Mouse (Mus musculus) mature B cell (primary cell): ENCODE measurements around the gene Slc39a11.
"Not testable (repeated sequence)": the region's sequence is repeated elsewhere in the genome, so short reads cannot be mapped to it uniquely, and the experiment has no call there.

Experiments
- in situ Hi-C: fragments of 300-500 bp; cut with MboI; formaldehyde crosslinking; loops from 2 replicates; pipeline ENCODE4 v1.14.3; 2019

The Slc39a11 gene

DNA sequence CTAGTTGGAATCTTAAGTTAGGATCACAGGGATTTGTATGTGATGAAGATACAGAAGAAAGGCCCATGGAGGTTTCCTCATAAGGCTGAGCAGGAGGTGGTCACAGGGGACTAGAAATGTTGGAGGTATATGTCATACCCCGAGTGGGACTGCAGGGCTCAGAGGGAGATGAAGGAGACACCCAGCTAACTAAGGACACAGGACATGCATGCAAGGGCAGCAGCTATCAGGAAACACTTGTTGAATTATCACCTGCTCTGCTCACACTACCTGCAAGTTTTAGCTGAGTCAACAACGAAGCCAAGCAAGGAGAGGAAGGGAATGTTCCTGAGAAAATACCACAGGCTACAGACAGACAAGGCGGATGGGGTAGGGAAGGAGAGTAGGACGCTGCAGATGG lies 17.8 kb upstream of the Slc39a11 start:
- in situ Hi-C loops: no loop called here

DNA sequence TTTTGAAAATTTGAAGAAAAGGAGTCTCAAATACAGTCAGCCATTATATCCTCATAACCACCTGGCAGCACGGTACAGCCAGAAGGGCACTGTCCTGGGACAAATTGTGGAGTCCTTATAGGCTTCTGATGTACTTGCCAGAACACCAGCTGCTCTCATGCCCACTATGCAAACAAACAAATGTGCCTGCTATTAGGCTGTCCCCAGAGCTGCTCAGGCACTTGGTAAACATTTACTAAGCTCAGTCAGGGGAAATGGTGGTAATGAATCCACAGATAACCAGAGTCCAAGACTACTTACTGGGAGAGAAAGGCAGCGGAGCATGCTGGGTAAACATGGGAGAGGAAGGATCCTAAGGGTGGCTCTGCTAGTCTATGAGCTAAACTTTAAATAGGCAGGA lies 17.2 kb upstream of the Slc39a11 start:
- in situ Hi-C loops: no loop called here

DNA sequence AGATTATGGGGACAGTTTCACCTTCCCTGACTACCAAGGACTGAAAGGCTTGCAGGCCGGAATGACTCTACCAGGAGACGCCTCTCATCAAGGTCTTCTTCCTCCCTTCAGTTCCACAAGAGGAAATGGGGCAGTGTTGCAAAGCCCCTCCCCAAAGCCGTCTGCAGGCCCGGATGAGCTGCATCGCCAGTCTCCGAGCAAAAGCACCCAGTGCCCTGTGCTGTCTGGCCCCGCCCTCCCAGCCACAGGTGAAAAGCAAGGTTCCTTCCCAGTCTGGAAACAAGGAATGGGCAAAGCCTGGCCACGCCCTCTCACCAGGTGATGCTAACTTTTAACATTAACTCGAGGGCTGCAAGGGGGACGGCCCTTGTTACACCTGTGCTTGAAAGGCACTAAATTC lies 16.8 kb upstream of the Slc39a11 start:
- in situ Hi-C loops: no loop called here

DNA sequence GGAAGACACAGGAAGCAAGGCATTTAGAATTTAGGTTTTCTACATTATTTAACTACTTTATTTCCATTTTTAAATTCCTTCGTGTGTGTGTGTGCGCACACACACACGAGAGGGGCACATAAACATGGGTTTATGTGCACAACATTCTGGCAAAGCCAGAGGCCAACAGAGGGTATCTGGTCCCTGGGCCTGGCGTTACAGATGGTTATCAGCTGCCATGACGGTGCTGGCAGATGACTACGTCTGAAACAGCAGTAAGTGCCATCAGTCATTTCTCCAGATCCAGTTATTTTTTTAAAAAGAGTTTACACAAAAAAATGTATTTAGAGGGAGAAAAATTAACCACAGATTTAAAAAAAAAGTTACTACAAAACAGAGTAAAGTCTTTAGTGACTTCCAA lies 16.3 kb upstream of the Slc39a11 start:
- in situ Hi-C loops: no loop called here

DNA sequence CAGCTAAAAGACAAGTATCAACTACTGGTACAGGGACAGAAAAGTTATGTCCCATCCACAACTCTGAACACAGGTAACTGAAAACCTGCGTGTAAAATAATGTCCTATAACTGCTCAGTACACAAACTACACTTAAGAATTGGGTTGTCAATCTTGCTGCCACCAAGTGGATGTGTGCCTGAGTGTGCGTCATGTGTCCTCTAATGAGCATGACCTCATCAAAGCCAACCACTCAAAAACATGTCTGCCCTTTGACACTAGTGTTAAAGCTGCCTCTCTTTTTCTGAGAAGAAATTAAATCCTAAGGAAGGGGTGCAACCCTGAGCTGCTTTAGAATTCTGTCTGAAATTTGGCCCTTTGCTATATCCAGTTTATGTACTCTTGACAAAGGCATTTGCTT lies 14.4 kb upstream of the Slc39a11 start:
- in situ Hi-C loops: no loop called here

DNA sequence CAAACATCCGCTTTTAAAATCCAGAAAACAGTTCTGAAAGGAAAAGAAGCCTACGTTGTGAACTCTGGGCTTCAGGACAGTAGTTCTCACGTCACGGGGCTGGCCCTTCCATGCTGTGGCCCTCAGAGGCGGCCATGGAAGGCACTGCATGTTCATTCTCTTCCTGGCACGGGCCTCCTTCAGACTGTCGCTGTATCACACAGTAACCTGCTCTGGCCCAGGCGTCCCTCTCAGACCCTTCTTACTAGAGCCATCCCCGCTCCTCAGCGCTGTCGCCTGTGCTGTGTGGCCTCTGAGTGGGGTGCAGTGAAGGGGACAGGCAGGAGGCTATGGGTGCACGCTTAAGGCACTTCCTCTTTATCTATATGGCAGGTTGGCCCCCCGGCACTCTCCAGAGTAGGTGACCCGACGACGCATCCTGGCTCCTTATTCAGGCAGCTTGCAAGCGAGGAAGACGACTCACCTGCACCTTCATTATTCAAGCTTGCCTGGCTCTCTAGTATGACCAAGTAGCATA lies 12.0 kb upstream of the Slc39a11 start:
- in situ Hi-C loops: no loop called here

DNA sequence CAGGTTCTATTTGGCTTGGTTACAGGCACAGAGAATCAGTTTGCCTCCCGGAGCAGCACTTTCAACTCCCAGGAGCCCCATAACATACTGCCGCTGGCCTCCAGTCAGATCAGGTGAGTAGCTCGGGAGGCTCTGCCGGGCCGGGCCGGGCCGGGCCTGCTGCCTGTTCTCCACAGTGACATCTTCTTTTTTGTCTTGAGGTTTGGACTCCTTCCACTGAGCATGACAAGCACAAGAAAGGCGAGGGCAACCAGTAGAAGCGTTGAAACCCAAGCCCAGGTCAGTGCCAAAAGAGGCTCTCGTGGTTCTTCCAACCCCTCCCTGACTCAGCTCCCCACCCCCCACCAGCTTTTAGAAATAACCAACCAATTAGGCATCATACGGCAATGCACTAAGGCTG lies 11.1 kb upstream of the Slc39a11 start:
- in situ Hi-C loops: no loop called here

DNA sequence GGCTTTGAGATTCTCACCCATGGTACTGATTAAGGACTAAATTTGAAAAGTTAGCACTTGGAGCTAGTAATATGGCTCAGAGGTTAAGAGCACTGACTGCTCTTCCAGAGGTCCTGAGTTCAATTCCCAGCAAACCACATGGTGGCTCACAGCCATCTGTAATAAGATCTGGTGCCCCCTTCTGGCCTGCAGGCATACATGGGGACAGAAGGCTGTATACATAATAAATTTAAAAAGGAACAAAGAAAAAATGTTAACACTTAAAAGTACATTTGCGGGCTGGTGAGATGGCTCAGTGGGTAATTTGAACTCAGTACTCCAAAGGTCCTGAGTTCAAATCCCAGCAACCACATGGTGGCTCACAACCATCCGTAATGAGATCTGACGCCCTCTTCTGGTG lies 10.3 kb upstream of the Slc39a11 start:
- in situ Hi-C loops: not testable (repeated sequence)

DNA sequence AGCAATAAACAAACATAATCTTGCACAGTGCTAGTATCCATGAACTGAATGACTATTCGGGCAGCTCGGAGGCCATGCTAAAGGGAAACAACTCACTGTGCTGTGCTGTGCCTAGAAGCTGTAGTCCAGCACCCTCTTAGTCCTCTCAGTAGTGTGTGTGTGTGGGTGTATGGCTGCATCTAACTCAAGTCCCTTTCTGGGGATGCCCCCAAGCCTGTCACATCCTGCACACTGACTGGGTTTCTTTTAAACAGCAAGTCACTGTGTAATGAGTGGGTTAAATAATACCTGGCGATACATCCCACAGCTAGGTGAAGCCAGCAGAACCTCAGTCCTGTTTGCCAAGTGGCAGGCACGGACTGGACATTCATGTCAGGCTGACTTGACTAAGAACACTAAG lies 8.9 kb upstream of the Slc39a11 start:
- in situ Hi-C loops: no loop called here

DNA sequence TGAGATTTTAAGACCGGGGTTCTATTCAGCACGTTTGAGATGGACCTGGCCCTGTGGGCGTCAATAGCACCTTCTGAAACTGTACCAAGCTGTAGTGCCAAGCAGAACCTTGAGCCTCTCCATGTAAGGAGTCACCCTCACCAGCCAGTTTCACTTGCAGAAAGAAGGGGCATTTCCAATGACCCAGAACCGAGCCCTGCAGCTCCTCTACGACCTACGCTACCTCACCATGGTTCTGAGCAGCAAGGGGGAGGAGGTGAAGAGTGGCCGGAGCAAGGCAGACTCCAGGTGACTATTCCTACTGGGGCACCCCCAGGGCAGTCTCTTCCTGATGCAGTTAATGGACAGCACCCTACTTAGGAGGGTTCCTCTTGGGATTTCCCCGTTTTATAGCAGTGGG lies 8.4 kb upstream of the Slc39a11 start:
- in situ Hi-C loops: no loop called here

DNA sequence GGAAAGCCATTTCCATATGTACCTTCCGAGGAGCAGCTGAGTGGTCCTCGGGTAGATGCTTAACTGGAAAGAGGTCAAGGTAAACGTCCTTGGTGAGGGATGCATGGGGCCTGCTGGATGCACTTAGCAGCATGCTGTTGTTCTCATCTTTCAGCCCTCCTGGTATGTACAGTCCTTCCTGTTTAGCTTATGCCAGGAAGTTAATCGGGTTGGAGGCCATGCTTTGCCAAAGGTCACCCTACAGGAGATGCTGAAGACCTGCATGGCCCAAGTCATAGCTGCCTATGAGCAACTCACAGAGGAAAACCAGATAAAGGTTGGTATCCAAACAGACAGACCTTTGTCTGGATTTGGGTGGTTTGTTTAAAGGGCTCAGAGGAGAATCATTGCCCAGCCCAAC lies 7.3 kb upstream of the Slc39a11 start:
- in situ Hi-C loops: no loop called here

DNA sequence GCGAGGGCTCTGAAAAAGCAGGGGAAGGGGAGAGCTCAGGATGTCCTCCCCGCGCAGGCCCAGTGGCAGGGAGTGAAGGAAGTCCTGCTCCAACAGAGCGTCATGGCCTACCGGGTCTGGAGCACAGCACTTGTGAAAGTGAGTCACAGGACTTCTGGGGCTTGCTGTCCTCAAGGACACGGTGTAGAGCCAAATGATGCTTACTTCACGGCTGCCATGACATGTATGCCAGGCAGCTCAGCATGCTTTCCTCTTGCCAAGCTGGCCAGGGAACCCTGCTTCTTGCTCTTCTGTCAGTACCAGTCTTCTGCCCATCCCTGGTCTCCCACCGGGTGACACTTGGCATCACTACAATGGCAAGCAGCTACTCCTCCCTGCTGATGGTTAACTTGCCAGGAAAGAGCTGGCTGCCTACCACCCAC lies 6.6 kb upstream of the Slc39a11 start:
- in situ Hi-C loops: no loop called here

DNA sequence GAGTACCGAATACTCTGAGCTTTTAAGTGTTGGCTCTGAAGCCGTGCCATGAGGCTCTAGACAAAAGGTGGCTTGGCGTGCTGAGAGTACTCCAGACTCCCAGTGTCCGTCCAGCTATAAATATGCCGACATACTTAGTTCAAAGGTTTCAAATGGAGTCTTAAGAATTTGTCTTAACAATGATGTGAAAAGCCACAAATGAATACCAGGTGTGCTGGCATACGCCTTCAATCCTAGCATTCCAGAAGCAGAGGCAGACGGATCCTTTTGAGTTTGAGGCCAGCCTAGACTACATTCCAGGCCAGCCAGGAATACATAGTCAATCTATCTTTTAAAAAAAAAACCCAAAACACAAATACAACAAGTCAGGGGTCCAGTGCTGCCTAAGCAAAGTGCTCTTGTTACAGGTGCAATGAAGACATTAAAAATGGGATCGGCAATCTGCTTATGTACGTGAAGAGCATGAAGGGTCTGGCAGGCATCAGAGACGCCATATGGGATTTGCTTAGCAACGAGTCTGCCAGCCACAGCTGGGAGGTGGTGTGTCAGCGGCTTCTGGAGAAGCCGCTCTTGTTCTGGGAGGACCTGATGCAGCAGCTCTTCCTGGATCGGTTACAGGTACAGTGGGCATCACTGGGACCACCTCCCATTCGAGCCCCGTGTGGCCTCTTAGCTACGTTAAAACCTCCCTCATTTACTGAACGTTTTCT lies 4.8 kb upstream of the Slc39a11 start:
- in situ Hi-C loops: no loop called here

DNA sequence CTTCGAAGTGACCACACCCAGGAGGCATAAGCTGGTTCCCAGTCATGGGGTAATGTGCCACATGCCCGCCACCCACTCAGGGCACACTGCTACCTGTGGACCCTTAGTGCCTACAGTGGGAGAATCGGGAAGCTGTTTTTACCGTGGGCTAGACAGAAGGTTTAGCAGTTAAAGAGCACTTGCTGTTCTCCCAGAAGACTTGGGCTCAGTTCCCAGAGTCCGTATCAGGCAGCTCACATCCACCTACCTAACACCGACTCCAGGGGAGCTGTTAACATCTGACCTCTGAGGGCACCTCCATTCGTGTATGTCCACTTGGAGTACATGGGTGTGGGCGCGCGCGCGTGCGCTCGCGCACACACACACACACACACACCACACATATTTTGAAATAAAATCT lies 4.2 kb upstream of the Slc39a11 start:
- in situ Hi-C loops: no loop called here

DNA sequence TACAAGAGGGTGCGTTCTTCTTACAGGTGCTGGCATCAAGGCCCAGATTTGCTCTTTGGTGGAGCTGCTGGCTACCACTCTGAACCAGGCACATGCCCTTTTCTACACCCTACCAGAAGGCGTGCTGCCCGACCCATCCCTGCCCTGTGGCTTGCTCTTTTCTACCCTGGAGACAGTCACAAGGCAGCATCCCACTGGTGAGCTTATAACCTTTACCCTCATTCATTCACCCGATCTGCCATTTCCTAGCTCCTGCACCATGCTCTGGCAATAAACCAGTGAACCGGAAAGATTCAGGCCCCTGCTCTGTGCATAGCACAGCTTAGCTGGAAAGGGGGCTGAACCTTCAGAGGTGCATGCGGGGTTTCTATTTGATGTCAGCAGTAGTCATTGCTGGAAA lies 2.6 kb upstream of the Slc39a11 start:
- in situ Hi-C loops: no loop called here

DNA sequence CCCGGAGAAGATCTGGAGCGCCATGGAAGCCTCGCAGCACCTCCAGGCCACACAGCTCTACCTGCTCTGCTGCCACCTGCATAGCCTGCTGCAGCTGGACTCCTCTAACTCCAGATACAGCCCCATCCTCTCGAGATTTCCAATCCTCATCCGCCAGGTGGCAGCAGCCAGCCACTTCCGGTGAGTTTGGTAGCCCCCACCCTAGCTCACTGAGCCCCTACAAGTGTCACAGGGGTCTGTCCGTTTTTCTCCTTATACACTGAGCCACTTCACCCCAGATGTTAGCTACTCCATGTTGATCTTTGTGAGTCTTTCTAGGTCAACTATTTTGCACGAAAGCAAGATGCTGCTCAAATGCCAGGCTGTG lies 2.0 kb upstream of the Slc39a11 start:
- in situ Hi-C loops: no loop called here

DNA sequence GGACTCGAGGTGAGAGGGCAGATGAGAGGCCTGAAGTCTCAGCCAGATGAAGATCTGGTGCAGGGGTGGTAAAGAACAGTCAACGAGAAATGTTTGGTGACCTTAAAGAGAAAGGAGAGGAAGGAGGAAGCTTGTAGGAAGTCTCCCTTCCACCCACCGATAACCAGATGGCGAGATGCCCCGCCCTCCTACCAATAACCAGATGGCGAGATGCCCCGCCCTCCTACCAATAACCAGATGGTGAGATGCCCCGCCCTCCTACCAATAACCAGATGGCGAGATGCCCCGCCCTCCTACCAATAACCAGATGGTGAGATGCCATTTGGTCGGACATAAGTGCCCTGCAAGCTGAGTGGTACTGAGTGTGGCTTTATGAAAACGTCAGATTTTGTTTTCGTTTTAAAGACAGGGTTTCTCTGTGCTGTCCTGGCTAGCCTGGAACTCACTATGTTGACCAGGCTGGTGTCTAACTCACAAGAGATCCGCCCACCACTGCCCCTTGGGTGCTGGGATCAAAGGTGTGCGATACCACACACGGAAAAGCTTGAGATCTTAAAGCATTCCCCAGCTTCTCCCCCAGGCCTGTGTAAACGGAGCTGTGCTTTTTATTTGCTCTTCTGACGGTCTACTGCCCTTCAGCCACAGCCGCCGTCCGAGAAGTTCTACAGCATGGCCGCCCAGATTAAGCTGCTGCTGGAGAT lies 1.5 kb upstream of the Slc39a11 start:
- in situ Hi-C loops: no loop called here

DNA sequence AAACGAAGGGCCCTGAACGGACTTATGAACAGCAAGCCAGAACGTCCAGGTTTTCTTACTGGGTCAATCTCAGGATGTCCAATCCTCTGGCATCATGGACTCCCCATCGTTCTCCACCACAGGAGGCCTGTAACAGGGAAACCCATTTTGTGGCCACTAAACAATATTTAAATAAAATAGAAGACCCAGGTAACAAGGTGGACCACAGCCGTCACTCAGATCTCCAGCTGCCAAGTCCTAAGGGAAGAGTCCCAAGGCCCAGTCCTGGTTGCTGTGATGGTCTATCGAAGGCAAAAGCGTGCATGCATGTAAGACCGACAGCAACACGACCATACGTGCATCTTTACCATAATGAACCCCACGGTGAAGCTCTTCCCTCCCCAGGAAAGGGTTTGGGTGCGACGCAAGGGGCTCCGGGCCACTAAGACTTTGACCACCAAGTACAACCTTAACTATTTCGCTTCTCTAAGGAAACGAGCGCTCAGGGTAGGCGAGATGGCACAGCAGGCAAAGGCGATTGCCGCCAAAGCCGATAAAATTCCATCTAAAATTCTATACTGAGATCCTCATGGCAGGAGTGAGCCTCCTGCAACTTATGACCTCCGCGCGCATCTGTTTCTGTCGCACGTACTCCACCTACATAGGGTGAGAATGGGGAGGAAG lies 1.1 kb downstream of the Slc39a11 start, which contains the start of gene Cog1:
Gene Cog1 (plus strand): TSS at position 480 of the 663 bp plus-strand sequence.
- in situ Hi-C loops: no loop called here

DNA sequence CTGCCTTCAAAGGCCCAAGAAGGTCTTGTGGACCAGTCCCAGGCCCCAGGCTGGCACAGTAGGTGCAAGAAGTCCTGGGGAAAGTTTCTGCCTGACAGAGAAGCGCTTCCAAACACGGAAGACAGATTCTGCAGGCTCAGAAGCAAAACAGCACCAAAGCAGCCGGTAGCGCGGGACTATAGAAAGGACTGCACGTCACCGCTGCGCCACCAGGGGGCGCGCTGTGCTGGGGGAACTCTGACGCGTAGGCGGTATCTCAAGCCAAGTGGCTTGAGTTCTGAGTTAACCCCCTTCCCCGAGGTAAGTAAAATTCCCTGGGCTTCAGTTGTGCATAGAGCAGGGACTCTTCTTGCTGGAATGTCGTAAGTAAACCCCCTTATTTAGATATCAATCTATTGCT lies 1.7 kb downstream of the Slc39a11 start:
- in situ Hi-C loops: no loop called here

DNA sequence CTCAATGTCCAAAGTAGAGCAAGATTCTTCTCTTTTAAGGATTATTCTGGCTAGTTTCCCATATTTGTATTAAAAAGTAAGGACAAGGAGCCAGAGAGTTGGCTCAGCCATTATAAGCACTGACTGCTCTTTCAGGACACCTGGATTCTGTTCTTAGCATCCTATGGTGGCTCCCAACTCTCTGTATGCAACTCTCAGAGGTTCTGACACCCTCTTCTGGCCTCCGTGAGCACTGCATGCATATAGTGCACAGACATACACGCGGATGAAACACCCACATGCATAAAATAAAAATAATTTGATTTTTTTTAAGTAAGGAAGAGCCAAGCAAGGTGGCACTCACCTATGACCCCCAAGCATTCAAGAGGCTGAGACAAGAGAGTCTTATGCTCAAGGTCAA lies 4.7 kb downstream of the Slc39a11 start:
- in situ Hi-C loops: no loop called here

DNA sequence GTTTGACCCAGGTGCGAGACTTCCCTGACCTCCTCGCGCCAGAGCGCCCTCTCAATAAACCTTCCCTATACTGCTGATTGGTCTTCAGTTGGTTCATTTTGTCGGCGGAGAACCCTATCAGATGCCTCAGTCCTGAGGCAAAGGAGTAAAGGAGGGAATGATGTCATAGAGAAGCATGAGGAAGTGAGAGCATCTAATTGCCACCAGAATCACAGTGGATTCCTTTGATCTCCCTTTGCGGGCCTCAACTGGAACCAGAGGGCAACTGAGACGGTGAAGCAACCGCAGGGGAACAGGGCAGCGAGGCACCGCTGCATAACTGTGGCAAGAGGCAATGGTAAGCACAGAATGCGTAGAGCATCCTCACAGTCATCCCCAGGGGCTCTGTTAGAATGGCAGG lies 11.2 kb downstream of the Slc39a11 start:
- in situ Hi-C loops: no loop called here

DNA sequence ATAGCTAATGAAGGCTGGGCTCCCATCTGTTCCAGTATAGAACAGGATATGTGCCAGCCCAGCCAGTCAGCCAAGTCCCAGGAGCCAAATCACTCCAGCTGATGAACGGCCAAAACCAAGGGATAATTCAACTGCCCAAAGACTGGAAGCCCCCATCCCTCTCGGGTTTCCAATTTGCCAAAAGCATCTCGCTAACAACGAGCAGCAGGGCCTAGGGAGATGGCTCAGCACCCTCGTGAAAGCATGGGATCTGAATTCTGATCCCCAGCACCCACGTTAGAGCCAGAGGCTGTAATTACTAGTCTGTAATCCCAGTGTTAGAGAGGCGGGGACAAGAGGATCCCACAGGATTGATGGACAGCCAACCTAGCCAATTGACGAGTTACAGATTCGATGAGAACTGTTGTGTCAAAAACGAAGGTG lies 15.2 kb downstream of the Slc39a11 start:
- in situ Hi-C loops: no loop called here

DNA sequence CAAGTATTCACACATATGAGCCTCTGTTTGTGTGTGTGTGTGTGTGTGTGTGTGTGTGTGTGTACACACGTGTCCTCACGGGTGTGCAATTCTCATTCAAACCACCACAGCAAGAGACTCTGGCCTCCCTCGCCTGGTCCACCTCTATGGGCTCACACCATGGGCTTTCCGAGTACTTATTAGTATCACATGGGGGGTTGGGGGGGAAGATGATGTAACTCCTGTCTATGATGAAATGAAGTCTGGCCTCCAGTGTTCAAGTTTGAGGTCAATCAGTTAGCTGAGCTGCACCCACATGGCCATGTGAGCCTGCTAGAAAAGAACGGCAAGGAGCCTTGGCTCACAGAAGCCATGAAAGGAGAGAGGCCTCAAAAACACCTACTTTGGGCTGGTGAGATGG lies 16.5 kb downstream of the Slc39a11 start:
- in situ Hi-C loops: no loop called here
